Mouse (Mus musculus) forebrain, embryonic 14.5 days (tissue): Measurements from ENCODE around the gene Cyb5b. TPM values are rescaled to one million over a fixed set of nuclear protein-coding genes. Genes with fewer than 3 reads are reported as not detected.

Source experiments
- ATAC-seq: fragments of 200-750 bp; cut with Nextera tagmentation; 2 replicates; pipeline ENCODE4 v1.8.0; 2017; ENCODE audit warnings: mild to moderate bottlenecking, moderate library complexity
- DNase-seq: peaks from one replicate; pipeline ENCODE4 v3.0.0-alpha.2; 2015; ENCODE audit warnings: low spot score
- H3K27ac ChIP-seq: fragments of 300-500 bp; sonication (generic); 2 replicates; pipeline ENCODE4 v1.5.1; 2014; ENCODE audit warnings: low read depth, mild to moderate bottlenecking, control low read depth, low read length, moderate library complexity
- H3K27me3 ChIP-seq: fragments of 300-500 bp; sonication (generic); replicated peaks from 2 replicates; pipeline ENCODE4 v1.6.1; 2014; ENCODE audit warnings: low read length, control low read depth, mixed read lengths; ENCODE audit not compliant: control insufficient read depth, insufficient read depth
- H3K36me3 ChIP-seq: fragments of 300-500 bp; sonication (generic); 2 replicates; pipeline ENCODE4 v1.6.1; 2014; ENCODE audit warnings: low read length, control low read depth; ENCODE audit not compliant: control insufficient read depth, insufficient read depth
- H3K4me1 ChIP-seq: fragments of 300-500 bp; sonication (generic); 2 replicates; pipeline ENCODE4 v1.6.1; 2014; ENCODE audit warnings: antibody characterized with exemption, low read length, control low read depth; ENCODE audit not compliant: control insufficient read depth, insufficient read depth
- H3K4me2 ChIP-seq: fragments of 300-500 bp; sonication (generic); 2 replicates; pipeline ENCODE4 v1.6.1; 2014; ENCODE audit warnings: mild to moderate bottlenecking, control low read depth, low read length
- H3K4me3 ChIP-seq: fragments of 300-500 bp; sonication (generic); 2 replicates; pipeline ENCODE4 v1.5.1; 2014; ENCODE audit warnings: low read depth, low read length, control low read depth
- H3K9ac ChIP-seq: fragments of 300-500 bp; sonication (generic); 2 replicates; pipeline ENCODE4 v1.6.1; 2014; ENCODE audit warnings: mild to moderate bottlenecking, low read length, control low read depth, moderate library complexity
- H3K9me3 ChIP-seq: fragments of 300-500 bp; sonication (generic); replicated peaks from 2 replicates; pipeline ENCODE4 v1.6.1; 2016; ENCODE audit warnings: low read length, control low read depth, mixed read lengths; ENCODE audit not compliant: control insufficient read depth
- WGBS: fragments of 180-500 bp; shearing (Covaris S2); extraction: QIAGEN DNeasy Blood & Tissue Kit; methylation state at CpG from one replicate; pipeline ENCODE4 v1.1.7; 2014; 5-methylcytosine and 5-hydroxymethylcytosine counted together
- polyA plus RNA-seq: library from polyadenylated mRNA; unstranded; fragments of >200 nt; fragmentation: Nextera tagmentation; extraction: Ambion mirVana; gene quantifications from 2 replicates; pipeline ENCODE4 v1.2.1, GENCODE M21; 2014

Gene Cyb5b
- polyA plus RNA-seq, 1 experiment from 2014 or later, result 108 TPM

DNA sequence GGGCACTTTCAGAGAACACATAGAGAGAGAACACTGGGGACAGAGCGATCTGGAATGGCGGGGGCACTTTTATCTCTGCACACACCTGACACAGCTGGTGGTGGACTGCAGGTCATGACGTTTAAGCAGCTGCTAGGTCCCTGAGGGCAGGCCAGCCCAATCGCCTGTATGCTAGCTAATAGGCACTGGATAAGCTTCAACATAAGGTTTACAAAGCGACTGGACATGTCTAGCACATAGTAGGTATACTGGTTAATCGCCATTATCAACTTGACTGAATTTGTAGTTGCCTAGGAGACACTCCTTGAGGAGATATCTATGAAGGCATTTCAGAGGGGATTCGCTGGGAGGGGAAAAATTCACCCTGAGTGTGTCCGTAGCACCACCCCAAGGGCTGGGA lies 26.1 kb upstream of the Cyb5b start:
- no peak overlapping the region for H3K27ac ChIP-seq
- no peak overlapping the region for H3K4me3 ChIP-seq
- H3K4me1 ChIP-seq, result no peaks in the 10 kb centered on the region
- H3K27me3 ChIP-seq, result no peaks in the 10 kb centered on the region
- DNase-seq (no peak), ATAC-seq (no peak)
- H3K9me3 ChIP-seq, result no peaks in the 10 kb centered on the region
- 73% methylated on average over 8 of the region's 8 CpGs for WGBS
- H3K36me3 ChIP-seq, result no peaks in the 10 kb centered on the region
- no peak overlapping the region for H3K4me2 ChIP-seq
- no peak overlapping the region for H3K9ac ChIP-seq

- no peak overlapping the region for H3K4me2 ChIP-seq
- H3K4me3 ChIP-seq, result no peak overlapping the region
- no peak for ATAC-seq
- no peaks in the 10 kb centered on the region for H3K9me3 ChIP-seq
- H3K36me3 ChIP-seq, result no peaks in the 10 kb centered on the region
- no peaks in the 10 kb centered on the region; the same call in 1 of the 2 replicates for H3K4me1 ChIP-seq
- 42% methylated on average over 8 of the region's 8 CpGs for WGBS
- H3K27me3 ChIP-seq, result no peaks in the 10 kb centered on the region
- DNase-seq, result peak; percentile 25
- no peak overlapping the region for H3K9ac ChIP-seq
- no peak overlapping the region for H3K27ac ChIP-seq
Measured at GRCm38 (mm10) chr8:107129171-107130025, 21.0 kb upstream of the Cyb5b start.

DNA sequence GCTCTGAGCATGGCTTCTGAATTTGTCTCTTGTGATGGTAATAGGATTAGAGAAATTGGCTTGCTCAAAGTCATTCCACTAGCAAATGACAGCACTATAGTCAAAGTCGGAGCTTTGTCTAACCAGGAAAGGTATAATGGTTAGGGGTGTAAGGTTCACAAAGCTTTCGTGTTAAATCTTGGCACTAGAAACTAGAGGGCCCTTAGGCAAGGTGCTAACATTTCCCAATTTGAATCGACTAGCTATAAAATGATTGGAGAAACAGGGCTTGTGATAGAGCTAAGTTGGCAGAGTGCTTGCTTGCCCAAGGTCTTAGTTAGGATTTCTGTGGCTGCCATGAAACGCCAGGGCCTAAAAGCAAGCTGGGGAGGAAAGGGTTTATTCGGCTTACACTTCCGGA lies 20.4 kb upstream of the Cyb5b start:
- Histone ChIP-seq H3K27me3 (no peaks in the 10 kb centered on the region), H3K27ac (no peak overlapping the region), H3K9me3 (no peaks in the 10 kb centered on the region), H3K9ac (no peak overlapping the region), H3K4me2 (no peak overlapping the region), H3K36me3 (no peaks in the 10 kb centered on the region), H3K4me3 (no peak overlapping the region), H3K4me1 (no peaks in the 10 kb centered on the region; the same call in 1 of the 2 replicates)
- DNase-seq (no peak), ATAC-seq (no peak)
- 65% methylated on average over 6 of the region's 6 CpGs for WGBS

DNA sequence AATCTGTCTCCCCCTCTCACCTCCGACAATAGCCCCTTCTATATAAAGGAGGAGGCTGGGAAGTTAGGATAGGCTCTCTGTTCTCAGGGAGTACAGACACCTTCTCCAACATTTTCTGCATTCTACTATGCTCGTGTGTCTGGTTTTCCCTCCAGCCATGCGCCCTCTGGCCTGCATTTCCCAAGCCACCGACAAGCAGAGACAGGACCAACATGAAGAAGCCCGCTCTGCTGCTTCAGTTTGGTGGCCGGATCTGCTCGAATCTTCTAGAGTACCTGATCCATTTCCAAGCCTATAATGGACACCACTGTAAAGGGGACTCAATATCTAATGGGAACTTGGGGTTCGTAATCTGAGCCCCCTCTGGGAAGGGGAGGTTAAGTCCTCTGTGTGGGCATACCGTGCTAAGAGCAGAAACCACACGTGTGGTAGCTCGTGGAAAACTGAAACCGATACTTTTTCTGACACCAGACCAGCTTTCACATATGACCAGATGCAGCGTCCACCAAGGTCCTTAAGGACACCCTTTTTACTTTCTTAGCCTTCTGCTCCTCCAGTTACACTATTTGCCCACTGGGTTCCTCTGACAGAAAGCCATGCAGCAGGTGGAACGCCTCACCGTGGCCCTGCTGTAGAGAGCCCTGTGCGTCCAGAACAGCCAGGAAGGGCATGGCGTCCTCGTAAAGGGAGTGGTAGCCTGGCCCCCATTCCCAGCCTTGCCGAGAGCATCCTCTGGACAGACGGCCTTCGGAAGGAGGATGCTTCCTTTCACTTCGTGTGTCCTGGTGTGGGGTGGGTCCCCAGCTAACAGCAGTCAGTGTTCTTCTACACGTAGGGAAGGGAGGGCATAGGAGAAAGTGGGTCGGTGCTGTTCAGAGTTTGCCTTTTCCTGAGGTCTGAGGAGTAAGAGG lies 17.6 kb upstream of the Cyb5b start:
- 86% methylated on average over 24 of the region's 24 CpGs for WGBS
- Histone ChIP-seq H3K27me3 (no peaks in the 10 kb centered on the region), H3K4me1 (no peaks in the 10 kb centered on the region; the same call in 1 of the 2 replicates), H3K36me3 (no peaks in the 10 kb centered on the region), H3K9ac (no peak overlapping the region), H3K27ac (no peak overlapping the region), H3K4me2 (no peak overlapping the region), H3K4me3 (no peak overlapping the region), H3K9me3 (no peaks in the 10 kb centered on the region)
- ATAC-seq, result no peak
- no peak for DNase-seq

DNA sequence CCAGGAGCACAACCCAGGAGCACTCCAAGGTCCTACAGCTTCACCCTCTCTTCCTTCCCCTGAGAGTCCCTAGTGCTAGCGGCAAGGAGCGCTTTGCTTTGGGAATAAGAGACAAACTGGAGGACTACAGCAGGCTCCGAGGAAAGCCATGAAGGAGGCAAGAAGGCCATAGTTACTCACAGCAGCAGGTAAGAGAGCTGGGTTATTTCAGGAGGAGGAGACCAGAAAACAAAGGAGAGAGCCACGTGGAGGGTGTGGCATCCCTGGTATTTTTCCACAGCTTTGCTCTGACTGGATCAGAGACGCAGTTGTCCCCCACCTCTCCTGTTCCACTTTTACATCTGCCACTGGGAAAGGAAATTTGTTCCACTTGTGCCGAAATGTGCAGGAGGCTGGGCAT lies 16.6 kb upstream of the Cyb5b start:
- DNase-seq, result no peak
- no peaks in the 10 kb centered on the region for H3K36me3 ChIP-seq
- WGBS, result 65% methylated on average over 6 of the region's 6 CpGs
- H3K4me2 ChIP-seq, result no peak overlapping the region
- no peaks in the 10 kb centered on the region for H3K9me3 ChIP-seq
- no peak overlapping the region for H3K27ac ChIP-seq
- no peak for ATAC-seq
- H3K4me3 ChIP-seq, result no peak overlapping the region
- H3K4me1 ChIP-seq, result no peaks in the 10 kb centered on the region; the same call in 1 of the 2 replicates
- no peak overlapping the region for H3K9ac ChIP-seq
- H3K27me3 ChIP-seq, result no peaks in the 10 kb centered on the region

GRCm38 (mm10) chr8:107136003-107136612 lies 14.3 kb upstream of the Cyb5b start:
- Histone ChIP-seq H3K9ac (no peak overlapping the region), H3K4me3 (no peak overlapping the region), H3K4me1 (no peaks in the 10 kb centered on the region), H3K36me3 (no peaks in the 10 kb centered on the region), H3K4me2 (no peak overlapping the region), H3K27me3 (no peaks in the 10 kb centered on the region), H3K9me3 (no peaks in the 10 kb centered on the region), H3K27ac (no peak overlapping the region)
- no peak for DNase-seq
- 16% methylated on average over 8 of the region's 8 CpGs for WGBS
- ATAC-seq, result no peak

DNA sequence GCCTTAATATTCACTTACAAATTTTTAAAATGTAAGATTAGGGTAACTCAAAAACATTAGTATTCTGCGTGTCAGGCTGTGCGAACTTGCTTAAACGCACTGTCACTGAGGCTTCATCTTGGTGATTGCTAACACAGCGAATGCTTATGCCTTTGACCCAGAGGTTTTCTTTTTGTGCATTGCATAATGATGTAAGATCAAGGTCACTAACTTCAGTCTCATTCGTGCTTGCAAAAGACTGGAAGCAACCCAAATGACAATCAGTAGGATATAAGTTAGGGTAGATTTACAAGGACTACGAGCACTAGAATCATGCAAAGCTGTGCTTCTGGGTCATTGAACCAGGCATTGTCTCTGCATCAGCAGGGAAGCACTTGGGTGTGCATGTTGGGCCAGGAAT lies 12.8 kb upstream of the Cyb5b start:
- H3K27me3 ChIP-seq, result no peaks in the 10 kb centered on the region
- ATAC-seq (no peak), DNase-seq (no peak)
- H3K9ac ChIP-seq, result no peak overlapping the region
- H3K27ac ChIP-seq, result no peak overlapping the region
- H3K36me3 ChIP-seq, result no peaks in the 10 kb centered on the region
- H3K4me3 ChIP-seq, result no peak overlapping the region
- H3K9me3 ChIP-seq, result no peaks in the 10 kb centered on the region
- H3K4me2 ChIP-seq, result no peak overlapping the region
- no peaks in the 10 kb centered on the region for H3K4me1 ChIP-seq
- 85% methylated on average over 6 of the region's 6 CpGs for WGBS

DNA sequence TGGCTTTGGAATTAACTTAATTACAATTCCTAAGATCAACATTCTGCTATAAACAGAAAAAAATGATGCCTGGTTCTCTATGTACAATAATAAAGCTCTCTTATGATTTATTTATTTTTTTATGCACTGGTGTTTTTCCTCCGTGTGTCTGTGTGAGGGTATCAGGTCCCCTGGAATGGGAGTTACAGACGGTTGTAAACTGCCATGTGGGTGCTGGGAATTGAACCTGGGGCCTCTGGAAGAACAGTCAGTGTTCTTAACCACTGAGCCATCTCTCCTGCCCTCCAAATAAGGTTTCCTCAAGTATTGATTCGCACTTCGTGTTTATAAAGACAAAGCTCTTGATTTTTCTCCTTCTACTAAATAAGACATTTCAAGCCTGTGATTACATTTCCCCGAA lies 12.1 kb upstream of the Cyb5b start:
- 94% methylated on average over 5 of the region's 5 CpGs for WGBS
- Histone ChIP-seq H3K36me3 (no peaks in the 10 kb centered on the region), H3K9me3 (no peaks in the 10 kb centered on the region), H3K27me3 (no peaks in the 10 kb centered on the region), H3K4me3 (no peak overlapping the region), H3K4me2 (no peak overlapping the region), H3K4me1 (no peaks in the 10 kb centered on the region), H3K27ac (no peak overlapping the region), H3K9ac (no peak overlapping the region)
- ATAC-seq, result no peak
- DNase-seq, result no peak
